Mouse (Mus musculus): Measurements from ENCODE around the gene Cfap36.

GRCm38 (mm10) chr11:29274758-29275157 is 27.5 kb upstream of the Cfap36 start:
- TF ChIP-seq POLR2A (IDR thresholded peaks at IDR 0.05; ENCODE audit: low read depth, low read length) (no peak), CTCF (IDR thresholded peaks at IDR 0.05; ENCODE audit: extremely low read depth, insufficient read depth, insufficient read length, insufficient replicate concordance) (no peak)
